Mouse (Mus musculus): ENCODE results near the gene Srgn.

Gene Srgn

DNA sequence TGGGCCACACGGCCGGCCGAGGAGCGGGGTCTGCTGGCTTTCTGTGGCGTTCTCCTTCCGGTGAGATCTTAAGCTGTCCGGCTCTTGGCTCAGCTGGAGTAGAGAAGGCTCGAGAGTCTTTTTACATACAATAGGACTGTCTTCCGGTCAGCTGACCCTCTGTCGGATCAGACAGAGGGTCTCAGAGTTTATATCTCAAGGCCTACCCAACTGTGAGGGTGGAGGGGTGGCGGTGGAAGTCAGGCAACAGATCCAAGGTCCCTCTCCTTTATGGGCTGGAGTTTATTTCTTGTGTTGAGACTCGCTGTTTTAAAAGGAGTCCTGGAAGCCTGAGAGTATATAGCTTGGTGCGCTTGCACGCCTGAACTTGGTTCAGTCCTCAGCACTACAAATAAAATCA is at the start of gene Srgn:
TSS of gene Srgn (minus strand) at position 101 of the 400 bp plus-strand sequence.
- DNase-seq (ENCODE audit: extremely low spot score, low read depth, low spot score) = no peak

DNA sequence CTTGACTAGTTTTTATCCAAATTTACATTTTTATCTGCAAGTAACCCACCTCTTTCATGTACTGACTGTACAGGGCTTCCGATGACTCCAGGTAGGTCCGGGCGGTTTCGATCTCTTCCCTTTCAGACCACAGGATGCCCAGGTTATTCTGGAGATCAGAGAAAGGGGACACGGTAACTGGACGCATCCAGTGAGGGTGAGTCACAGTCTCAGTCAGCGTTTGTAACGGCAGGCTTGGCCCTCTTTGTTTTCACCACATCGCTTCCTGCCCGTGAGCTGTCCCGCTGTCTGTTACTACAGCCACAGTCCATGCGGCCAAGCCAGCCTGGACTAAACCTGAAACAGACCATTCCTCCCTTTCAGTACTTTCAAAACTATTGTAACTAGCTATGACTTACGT is 47.8 kb upstream of the Srgn start:
- no peak for DNase-seq (ENCODE audit: extremely low spot score, low read depth, low spot score)

DNA sequence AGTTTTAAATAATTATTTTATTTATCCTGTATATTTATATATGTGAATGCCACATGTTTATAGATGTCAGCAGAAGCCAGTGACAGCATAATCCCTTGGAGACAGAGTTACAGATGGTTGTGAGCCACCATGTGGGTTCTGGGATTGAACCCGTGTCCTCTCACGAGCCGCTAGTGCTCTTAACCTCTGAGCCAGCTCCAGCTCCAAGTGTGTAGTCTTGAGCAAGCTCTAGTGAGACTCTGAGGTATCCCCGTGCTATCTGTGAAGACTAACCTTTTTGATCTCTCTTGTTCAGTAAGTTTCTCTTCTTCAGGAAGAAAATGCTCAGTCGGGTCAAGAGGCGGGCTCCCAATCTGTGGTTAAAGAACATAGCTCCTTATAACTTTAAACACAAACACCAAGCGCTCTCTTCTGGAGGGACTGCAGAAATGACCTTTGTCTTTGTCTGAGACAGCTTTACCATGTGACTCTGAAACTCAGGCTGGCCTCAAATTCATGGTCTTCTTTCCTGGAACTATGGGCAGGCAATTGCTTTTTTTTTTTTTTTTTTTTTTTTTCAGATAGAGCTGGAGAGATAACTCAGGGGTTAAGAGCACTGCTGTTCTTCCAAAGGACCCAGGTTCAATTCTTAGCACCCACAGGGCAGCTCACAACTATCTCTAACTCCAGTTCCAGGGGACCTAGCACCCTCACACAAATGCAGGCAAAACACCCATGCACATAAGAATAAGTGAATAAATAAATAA is 43.0 kb upstream of the Srgn start:
- no peak for DNase-seq (ENCODE audit: extremely low spot score, low read depth, low spot score)

DNA sequence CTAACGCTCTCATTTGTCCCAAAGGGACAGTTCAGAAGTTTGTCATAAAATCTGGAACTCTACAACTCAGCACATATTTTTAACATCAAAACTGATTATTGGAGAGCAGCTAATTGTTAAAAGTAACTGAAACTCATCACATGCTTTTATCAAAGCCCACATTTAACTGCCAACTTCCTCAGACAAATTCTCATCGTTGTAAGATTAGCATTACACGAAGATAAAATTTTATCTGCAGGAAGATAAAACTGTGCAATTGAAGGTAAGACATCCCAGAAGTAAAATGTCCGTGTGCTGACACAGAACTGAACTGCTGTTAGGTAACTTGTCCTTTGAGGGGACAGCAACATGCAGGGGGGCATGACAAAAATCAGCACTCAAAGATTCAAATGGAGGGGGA is 41.6 kb upstream of the Srgn start:
- no peak for DNase-seq (ENCODE audit: extremely low spot score, low read depth, low spot score)

DNA sequence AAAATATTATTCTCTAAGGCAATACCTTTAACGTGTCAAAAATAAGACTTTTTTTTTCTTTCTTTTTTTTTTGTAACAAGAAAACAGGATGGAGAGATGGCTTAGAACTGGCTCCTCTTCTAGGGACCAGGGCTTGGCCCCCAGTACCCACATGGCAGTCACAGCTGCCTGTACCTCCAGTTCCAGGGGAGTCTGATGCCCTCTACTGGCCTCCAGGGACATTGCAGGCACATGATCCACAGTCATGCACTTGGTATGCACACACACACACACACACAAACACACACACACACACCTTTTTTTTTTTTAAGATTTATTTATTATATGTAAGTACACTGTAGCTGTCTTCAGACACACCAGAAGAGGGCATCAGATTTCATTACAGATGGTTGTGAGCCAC is 30.5 kb upstream of the Srgn start:
- DNase-seq (ENCODE audit: extremely low spot score, low read depth, low spot score) = no peak

DNA sequence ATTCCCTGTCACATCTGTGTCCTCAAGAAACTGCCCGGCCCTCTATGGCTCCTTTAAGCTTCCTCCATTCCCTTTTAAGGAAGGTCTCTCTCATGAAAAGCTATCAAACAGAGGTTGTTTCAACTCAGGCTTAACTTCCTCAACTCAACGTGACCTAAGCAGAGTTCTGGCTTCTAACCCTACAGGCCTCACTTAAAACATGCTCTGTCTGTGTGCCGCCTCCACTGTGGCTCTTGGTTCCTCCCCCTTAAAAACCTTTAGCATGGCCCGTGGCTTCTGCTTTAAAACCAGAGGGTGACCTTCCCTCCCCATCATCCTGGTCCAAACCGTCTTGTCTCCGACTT is 29.3 kb upstream of the Srgn start:
- DNase-seq (ENCODE audit: extremely low spot score, low read depth, low spot score) = no peak

DNA sequence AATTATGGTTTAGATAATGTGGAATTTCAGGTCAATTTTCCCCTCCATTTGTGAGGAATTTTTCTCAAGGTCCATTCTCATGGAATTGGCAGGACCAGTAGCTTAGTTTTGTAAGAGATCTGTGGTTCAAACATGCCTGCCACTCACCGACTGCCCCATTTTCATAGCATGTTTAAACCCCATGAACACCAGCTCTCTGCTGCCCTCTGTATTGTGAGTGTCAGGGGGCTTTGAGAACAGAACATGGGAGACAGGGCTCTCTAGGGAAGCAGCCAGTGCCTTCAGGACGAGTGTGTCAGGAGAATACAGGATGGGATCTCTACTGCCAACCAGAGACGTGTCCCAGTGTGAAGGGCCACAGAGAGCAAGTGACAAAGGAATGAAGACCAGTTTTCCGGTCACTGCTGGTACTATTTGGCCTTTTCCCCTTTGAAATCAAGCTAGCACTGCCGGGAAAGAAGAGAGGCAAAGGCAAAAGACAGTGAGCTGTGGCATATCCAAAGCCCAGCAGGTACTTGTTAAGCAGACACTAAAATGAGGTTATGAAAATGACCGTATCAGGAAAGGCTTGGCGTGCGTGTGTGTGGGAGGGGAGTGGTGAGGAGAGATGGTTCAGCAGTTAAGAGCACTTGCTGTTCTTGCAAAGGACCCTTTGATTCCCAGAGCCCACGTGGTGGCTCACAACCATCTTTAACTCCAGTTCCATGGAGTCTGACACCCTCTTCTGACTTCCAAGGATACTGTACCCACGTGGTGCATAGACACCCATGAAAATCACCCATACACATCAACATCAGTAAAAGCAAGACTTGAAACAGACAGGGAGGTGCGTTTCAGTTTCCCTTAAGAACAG is 28.7 kb upstream of the Srgn start:
- DNase-seq (ENCODE audit: extremely low spot score, low read depth, low spot score) = no peak

DNA sequence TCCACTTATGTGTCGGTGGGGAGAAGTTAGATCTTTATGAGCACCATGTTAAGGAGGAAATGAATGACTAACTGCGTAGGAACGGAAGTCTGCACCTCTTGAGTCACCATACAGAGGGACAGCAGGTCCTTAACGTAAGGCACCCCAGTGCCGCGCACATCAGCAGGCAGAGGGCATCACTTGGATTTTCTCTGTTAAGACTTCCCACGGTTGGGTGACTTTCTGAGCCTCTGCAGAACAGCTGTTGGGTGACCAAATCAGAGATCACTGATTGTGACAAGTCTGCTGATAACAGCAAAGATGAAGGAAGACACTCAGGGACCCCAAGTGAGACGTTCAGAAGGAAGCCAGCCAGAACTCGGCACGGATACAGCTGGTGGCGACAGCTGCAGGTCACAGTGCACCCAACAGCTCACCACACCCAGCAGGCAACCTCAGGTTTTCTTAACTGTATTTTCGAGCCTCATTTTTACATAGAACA is 26.4 kb upstream of the Srgn start:
- no peak for DNase-seq (ENCODE audit: extremely low spot score, low read depth, low spot score)

DNA sequence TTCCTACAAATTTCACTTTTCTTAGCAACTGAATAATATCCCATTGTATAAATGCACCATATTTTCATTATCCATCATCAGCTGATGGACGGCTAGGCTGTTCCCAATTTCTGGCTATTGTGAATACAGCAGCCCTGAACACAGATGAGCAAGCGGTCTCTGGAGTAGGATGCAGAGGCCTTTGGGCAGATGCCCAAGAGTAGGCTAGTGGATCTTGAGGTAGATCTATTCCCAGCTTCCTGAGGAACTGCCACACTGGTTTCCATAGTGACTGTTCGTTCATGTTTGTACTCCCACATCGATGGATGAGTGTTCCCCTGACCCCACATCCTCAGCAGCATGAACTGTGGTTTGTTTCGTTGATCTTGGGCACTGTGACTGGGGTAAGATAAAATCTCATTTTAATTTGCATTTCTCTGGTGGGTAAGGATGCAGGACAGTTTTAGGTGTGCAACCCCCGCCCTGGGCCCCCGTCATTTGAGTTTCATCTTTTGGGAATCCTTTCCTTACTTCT is 23.6 kb upstream of the Srgn start:
- DNase-seq (ENCODE audit: extremely low spot score, low read depth, low spot score) = no peak

DNA sequence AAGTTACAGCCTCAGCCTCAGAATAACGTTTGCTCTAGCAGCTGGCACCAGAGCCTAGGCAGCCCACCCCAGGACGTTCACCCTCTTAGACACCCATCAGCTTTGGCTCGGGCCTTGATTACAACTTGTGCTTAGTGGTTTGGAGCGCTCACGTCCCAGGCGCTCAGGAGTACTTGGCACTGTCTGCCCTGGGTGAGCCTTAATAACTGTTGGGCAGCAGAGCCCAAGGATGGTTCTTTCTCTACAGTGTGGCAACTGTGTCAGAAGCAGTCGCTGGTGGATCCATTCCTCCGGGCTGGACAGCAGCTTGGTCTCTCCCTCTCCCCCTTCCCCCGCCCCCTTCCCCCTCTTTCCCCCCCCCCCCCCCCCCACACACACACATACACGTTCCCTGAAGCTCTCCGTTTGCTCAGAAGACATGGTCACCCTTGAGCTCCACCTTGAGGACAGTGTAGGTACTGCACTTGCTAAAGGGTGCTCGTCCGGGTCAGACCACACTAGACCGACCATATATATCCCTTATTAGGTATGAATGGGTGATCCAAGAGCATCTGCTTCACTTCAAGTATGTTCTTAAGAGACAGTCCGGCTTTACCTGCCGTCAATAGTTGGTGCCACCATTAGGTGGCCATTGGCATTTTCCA is 22.4 kb upstream of the Srgn start:
- DNase-seq (ENCODE audit: extremely low spot score, low read depth, low spot score) = peak; percentile 39

DNA sequence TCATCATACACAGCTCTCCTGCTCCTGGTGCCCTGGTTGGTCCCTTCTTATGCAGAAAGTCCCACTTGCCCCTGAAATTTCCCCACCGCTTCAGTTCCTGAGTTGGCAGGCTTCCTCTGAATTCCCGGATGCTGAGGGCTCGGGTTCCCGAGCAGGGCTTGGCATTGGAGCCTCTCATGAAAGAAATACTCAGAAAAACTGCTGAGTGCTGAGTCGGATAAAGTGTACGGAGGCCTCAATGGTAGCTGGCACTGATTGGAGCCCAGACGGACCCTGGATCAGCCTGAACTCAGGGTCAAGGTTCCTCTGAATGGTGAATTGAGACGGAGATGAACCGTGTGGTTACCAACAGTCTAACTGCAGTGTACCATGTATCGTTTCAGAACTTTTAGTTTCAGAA is 19.2 kb upstream of the Srgn start:
- no peak for DNase-seq (ENCODE audit: extremely low spot score, low read depth, low spot score)

DNA sequence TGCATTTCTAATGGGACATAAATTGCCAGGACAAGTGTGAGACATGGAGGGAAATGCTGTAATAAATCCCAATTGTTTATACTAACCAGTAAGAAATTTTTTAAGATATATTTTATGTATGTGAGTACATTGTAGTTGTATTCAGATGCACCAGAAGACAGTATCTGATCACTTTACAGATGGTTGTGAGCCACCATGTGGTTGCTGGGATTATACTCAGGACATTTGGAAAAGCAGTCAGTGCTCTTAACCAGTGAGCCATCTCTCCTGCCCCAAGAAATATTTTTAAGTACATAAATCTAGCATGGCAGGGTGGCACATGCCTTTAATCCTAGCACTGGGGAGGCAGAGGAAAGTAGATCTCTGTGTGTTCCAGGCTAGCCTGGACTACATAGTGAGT is 18.5 kb upstream of the Srgn start:
- DNase-seq (ENCODE audit: extremely low spot score, low read depth, low spot score) = no peak

DNA sequence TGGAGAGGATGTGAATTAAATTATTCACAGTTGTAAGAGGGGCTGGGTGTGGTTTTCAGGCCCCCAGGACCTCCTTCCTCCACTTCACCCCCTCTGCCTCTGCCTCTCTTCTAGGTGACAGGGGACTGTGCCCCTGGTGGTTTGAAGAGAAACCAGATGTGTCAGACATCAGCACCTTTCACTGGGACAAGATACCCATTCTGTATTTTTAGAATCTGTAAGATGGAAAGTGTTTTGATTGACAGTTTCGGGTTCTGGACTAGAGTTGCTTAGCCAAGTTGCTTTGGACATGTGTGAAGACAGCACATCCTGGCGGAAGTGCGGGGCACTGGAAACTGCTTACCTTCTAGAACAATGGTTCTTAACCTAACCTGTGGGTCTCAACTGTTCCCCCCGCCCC is 17.1 kb upstream of the Srgn start:
- no peak for DNase-seq (ENCODE audit: extremely low spot score, low read depth, low spot score)

DNA sequence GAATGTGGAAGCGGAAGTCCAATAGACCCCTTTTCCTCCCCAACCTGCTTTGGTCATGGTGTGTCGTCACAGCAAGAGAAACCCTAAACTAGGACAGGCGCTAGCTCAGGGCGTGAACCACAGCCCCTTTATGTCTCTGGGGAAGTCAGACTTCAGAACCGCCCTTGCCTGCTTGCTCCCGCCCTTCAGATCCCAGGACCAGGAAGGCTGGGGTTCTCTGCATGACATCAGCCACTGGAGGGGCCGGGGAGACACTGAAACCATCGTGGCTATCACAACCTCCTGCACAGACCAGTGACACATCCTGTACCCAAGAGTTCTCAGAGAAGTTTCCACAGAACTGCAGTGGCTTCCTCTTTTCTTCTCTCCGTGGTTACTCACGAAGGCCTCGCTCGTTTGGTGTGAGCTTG is 16.2 kb upstream of the Srgn start:
- DNase-seq (ENCODE audit: extremely low spot score, low read depth, low spot score) = no peak

DNA sequence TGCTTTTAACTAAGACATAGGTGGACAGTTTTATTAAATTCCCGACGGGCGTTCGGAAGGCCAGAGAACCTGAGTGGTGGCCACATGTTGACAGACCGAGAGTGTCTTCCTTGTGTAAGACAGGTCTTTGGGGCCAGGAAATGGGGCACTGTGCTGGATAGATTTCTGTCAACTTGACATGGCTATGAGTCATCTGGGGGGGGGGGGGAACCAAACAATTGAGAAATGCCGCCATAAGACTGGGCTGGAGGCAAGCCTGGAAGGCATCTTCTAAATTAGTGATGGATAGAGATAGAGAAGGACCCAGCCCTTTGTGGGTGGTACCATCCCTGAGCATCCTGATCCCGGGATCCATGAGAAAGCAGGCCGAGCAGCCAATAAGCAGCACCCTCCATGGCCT is 15.7 kb upstream of the Srgn start:
- no peak for DNase-seq (ENCODE audit: extremely low spot score, low read depth, low spot score)

DNA sequence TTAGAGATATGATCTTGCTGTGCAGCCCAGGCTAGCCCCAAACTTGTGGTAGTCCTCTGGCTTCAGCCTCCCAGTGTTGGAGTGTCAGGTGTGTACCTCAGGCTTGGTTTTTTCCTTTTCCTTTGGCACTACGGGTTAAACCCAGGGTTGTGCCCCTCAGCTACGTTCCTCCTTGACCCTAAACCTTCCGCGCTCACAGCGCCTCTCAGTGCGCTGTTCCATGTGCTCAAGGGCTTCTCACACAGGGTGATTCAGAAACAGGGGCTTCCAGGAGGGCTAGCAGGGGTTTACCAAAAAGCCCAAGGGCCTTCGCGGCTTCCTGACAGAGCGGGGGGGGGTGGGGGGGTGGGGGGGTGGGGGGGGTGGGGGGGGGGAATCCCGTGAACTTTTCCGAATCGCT is 15.3 kb upstream of the Srgn start:
- DNase-seq (ENCODE audit: extremely low spot score, low read depth, low spot score) = no peak

DNA sequence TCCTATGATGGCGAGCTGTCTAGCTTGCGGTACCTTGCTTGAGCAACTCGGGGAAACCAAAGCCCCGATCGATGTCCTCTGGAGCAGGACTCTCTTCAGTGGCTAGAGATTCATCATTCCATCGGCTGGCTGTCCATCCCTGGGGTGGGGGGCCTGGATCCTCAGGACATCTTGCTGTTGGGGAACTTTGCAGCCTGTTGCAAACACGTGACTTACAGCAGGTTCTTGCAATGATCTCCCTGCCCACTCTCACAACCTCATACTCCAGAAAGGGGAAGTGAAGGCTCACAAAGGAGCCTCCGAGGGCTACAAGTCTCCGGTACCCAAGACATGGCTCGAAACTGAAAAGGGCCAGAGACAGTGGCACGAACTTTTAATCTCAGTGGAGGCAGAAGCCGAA is 14.2 kb upstream of the Srgn start:
- DNase-seq (ENCODE audit: extremely low spot score, low read depth, low spot score) = no peak

DNA sequence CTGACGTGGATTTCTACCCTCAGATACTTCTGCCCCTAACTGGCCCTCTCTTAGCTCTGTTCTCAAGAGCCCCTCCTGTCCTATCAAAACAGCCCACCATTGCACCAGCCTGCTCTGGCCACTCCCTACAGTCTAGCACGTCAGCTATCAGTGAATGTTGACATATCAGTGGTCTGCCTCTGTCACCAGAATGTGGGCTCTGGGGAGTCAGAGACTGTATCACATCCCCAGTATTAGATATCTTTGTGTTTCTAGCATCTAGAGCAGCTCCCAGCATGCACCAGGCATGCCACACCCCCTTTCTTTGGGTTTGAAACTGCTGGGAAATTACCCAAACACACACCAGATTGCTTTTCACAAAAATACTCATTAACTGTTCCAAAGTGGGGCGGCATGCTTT is 13.5 kb upstream of the Srgn start:
- no peak for DNase-seq (ENCODE audit: extremely low spot score, low read depth, low spot score)

DNA sequence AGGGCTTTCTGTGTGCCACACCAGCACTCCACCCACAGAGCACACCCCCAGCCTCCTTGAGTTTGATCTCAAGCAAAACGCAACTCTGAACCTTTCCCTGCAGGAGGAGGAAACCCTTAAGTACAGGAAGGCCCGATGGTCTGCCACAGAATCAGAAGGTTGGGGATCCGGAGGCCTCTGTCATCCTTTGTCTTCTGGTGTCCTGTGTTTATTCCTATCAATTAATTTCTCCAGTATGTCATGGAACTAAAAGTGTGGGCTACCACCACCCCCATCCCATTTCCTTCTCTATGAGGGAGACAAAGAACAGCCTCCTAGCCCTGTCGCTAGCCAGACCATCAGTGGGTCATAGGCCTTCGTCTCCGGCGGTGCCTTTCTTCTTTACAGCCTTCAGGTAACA is 7.3 kb upstream of the Srgn start:
- no peak for DNase-seq (ENCODE audit: extremely low spot score, low read depth, low spot score)

DNA sequence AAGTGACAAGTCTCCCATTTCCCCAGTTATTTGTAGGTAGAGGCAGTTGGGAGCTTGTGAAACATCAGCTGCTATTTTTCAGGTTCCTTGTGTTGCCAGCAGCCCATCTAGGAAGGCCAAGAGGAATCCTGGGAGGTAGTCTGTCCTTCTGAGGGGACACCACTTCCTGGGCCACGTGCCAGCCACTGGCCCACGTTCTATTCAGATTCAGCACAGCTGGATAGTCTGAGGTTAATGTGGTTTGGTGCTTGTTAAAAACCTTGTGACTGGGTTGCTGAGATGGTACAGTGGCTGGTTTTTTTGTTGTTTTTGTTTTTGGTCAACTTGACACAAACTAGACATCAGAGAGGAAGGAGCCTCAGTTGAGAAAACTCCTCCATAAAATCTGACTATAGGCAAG is 5.6 kb upstream of the Srgn start:
- no peak for DNase-seq (ENCODE audit: extremely low spot score, low read depth, low spot score)

DNA sequence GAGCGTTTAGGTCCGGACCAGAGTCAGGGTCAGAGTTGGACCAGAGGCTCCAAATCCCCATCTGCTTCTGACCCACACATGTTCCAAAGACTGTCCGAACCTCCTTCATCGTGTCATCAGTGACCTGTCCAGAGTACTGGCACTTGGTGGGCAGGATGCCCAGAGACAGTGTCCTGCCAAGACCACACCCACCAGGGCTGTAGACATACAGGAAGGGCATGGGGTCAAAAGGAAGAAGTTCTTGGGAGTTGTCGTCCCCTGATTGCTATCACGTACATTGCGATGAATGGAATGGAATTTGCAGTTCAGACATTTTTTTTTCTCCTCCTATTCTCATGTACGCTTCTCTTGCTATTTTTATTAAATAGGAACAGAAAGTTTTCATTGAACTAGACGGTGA is 2.9 kb upstream of the Srgn start:
- no peak for DNase-seq (ENCODE audit: extremely low spot score, low read depth, low spot score)
